16 mouse cellular contexts compared by ENCODE assay signal in genomic region chr7:29432947-29433553, GRCm38 (mm10).
DNase-seq lines count a peak whose midpoint lies in the region; ATAC-seq lines count a peak whose summit lies in the region.
"Had no signal": no experiment of that assay in that cellular context is flagged by ENCODE, and none has a peak within 500 bp of the region (broad histone marks: within the 10 kb centered on the region; RNA-seq: fewer than 3 reads in every experiment).

No protein-coding gene starts in this region.

- no peak for ATAC-seq in hindbrain, embryonic 15.5 days (ENCODE audit: low FRiP score, low read depth)
- no peak for ATAC-seq in hindbrain, embryonic 11.5 days (ENCODE audit: low FRiP score)
- ATAC-seq in forebrain, embryonic 15.5 days (replicated peaks) = no peak
- no peak for ATAC-seq in midbrain, embryonic 13.5 days
- ATAC-seq: intestine, postnatal 0 days had no signal

- H3K4me1 ChIP-seq in hindbrain, embryonic 15.5 days (replicated peaks) = peaks cover 44% of the 10 kb centered on the region
- peaks cover 17% of the 10 kb centered on the region for H3K4me1 ChIP-seq in hindbrain, embryonic 11.5 days (replicated peaks; ENCODE audit: control insufficient read depth, insufficient read depth, low read length)
- H3K4me1 ChIP-seq in forebrain, embryonic 15.5 days = peaks cover 40% of the 10 kb centered on the region
- H3K4me1 ChIP-seq in midbrain, embryonic 13.5 days (replicated peaks) = peaks cover 44% of the 10 kb centered on the region

- intact Hi-C loops in left cerebral cortex, postnatal 36 days (cut with DNase I) = no loop called here

- H3K4me3 ChIP-seq in hindbrain, embryonic 15.5 days = no peak overlapping the region
- no peak overlapping the region for H3K4me3 ChIP-seq in hindbrain, embryonic 11.5 days (ENCODE audit: low read depth, low read length)
- H3K4me3 ChIP-seq in forebrain, embryonic 15.5 days = no peak overlapping the region
- H3K4me3 ChIP-seq in midbrain, embryonic 13.5 days (replicated peaks) = no peak overlapping the region
- H3K4me3 ChIP-seq: left cerebral cortex, adult 2 months; liver, embryonic 15.5 days had no signal

- no peaks in the 10 kb centered on the region for H3K36me3 ChIP-seq in hindbrain, embryonic 15.5 days
- H3K36me3 ChIP-seq in hindbrain, embryonic 11.5 days (ENCODE audit: control insufficient read depth, insufficient read depth, low read length) = no peaks in the 10 kb centered on the region
- no peaks in the 10 kb centered on the region for H3K36me3 ChIP-seq in forebrain, embryonic 15.5 days
- H3K36me3 ChIP-seq in midbrain, embryonic 13.5 days = no peaks in the 10 kb centered on the region
- H3K36me3 ChIP-seq: liver, embryonic 15.5 days had no signal

- H3K27ac ChIP-seq in hindbrain, embryonic 15.5 days (replicated peaks) = peak overlapping the region; percentile 28; the same call in 1 of the 2 replicates
- no peak overlapping the region for H3K27ac ChIP-seq in hindbrain, embryonic 11.5 days (ENCODE audit: low read depth, low read length)
- peak overlapping the region; percentile 35; the same call in 1 of the 2 replicates for H3K27ac ChIP-seq in forebrain, embryonic 15.5 days (replicated peaks)
- H3K27ac ChIP-seq in midbrain, embryonic 13.5 days = peak overlapping the region; percentile 52; the same call in 1 of the 2 replicates
- H3K27ac ChIP-seq: left cerebral cortex, adult 2 months; liver, embryonic 15.5 days had no signal

- WGBS in hindbrain, embryonic 15.5 days = 60% methylated on average over 11 of the region's 11 CpGs
- WGBS in hindbrain, embryonic 11.5 days = 80% methylated on average over 11 of the region's 11 CpGs
- WGBS in forebrain, embryonic 15.5 days = 43% methylated on average over 11 of the region's 11 CpGs
- 42% methylated on average over 11 of the region's 11 CpGs for WGBS in midbrain, embryonic 13.5 days

- H3K4me2 ChIP-seq in hindbrain, embryonic 15.5 days = no peak overlapping the region
- no peak overlapping the region for H3K4me2 ChIP-seq in hindbrain, embryonic 11.5 days (replicated peaks; ENCODE audit: low read depth, low read length)
- no peak overlapping the region for H3K4me2 ChIP-seq in forebrain, embryonic 15.5 days (replicated peaks)
- no peak overlapping the region for H3K4me2 ChIP-seq in midbrain, embryonic 13.5 days (replicated peaks)
- H3K4me2 ChIP-seq: liver, embryonic 15.5 days had no signal

- DNase-seq in cerebellum, postnatal 14 days = peak; percentile 68 to 73
- no peak for DNase-seq in cerebellum, postnatal 36 days
- no peak for DNase-seq in hindbrain, embryonic 11.5 days (ENCODE audit: low spot score)
- DNase-seq in left cerebral cortex, postnatal 36 days (ENCODE audit: low spot score in 2 of 2) = no peak
- no peak for DNase-seq in thymus, postnatal 10 days (ENCODE audit: low spot score in 2 of 2)
- DNase-seq: adrenal gland, postnatal 25 days; cerebellum, adult 11-12 months; kidney, postnatal 14 days; lung, postnatal 36 days; thymus, postnatal 14 days had no signal

- H3K9me3 ChIP-seq in hindbrain, embryonic 15.5 days = no peaks in the 10 kb centered on the region
- H3K9me3 ChIP-seq in hindbrain, embryonic 11.5 days (ENCODE audit: control insufficient read depth, low read length) = no peaks in the 10 kb centered on the region
- H3K9me3 ChIP-seq in forebrain, embryonic 15.5 days = no peaks in the 10 kb centered on the region
- H3K9me3 ChIP-seq in midbrain, embryonic 13.5 days = no peaks in the 10 kb centered on the region
- H3K9me3 ChIP-seq: liver, embryonic 15.5 days had no signal

- H3K9ac ChIP-seq in hindbrain, embryonic 15.5 days = no peak overlapping the region
- no peak overlapping the region; the same call in 1 of the 2 replicates for H3K9ac ChIP-seq in hindbrain, embryonic 11.5 days (ENCODE audit: low read depth, low read length)
- H3K9ac ChIP-seq in forebrain, embryonic 15.5 days (replicated peaks) = no peak overlapping the region
- H3K9ac ChIP-seq in midbrain, embryonic 13.5 days (replicated peaks) = no peak overlapping the region
- H3K9ac ChIP-seq: liver, embryonic 15.5 days had no signal

- no peaks in the 10 kb centered on the region for H3K27me3 ChIP-seq in hindbrain, embryonic 15.5 days
- H3K27me3 ChIP-seq in hindbrain, embryonic 11.5 days (ENCODE audit: control insufficient read depth, insufficient read depth, low read length) = no peaks in the 10 kb centered on the region
- H3K27me3 ChIP-seq in forebrain, embryonic 15.5 days = no peaks in the 10 kb centered on the region
- 0 out of 2 replicates have a peak, but pooled peaks cover 13% of the 10 kb centered on the region for H3K27me3 ChIP-seq in midbrain, embryonic 13.5 days
- H3K27me3 ChIP-seq: liver, embryonic 15.5 days had no signal

Comparison
In these comparisons a context has a peak if more than half of its experiments do, and no peak if none do; other contexts are left out.
1. DNase-seq: peak in cerebellum, postnatal 14 days (2 of 2); none in cerebellum, postnatal 36 days (0 of 2), hindbrain, embryonic 11.5 days (single experiment), left cerebral cortex, postnatal 36 days (0 of 2) and thymus, postnatal 10 days (0 of 2).